Mouse (Mus musculus): ENCODE results near the gene Flt1. TPM values are rescaled to one million over a fixed set of nuclear protein-coding genes. Genes with fewer than 3 reads are reported as not detected.

Gene Flt1
- polyA plus RNA-seq, 1 experiment from 2014 or later, result 11.5 TPM

- ATAC-seq (ENCODE audit: insufficient number of reproducible peaks, insufficient read depth, low FRiP score, low read depth), result no peak
- no peak overlapping the region for H3K4me3 ChIP-seq (ENCODE audit: low read depth, low read length)
Observed at GRCm38 (mm10) chr5:147716697-147717217, 9.1 kb downstream of the Flt1 start.

GRCm38 (mm10) chr5:147716276-147716675 is 9.5 kb downstream of the Flt1 start:
- Histone ChIP-seq H3K9ac (replicated peaks; ENCODE audit: low read depth, low read length) (no peak overlapping the region), H3K36me3 (ENCODE audit: control insufficient read depth, insufficient read depth, low read length) (no peaks in the 10 kb centered on the region), H3K9me3 (ENCODE audit: control insufficient read depth, low read depth, low read length) (no peaks in the 10 kb centered on the region), H3K4me1 (ENCODE audit: control insufficient read depth, insufficient read depth, low read length) (no peaks in the 10 kb centered on the region), H3K4me2 (replicated peaks; ENCODE audit: low read depth, low read length) (no peak overlapping the region), H3K4me3 (ENCODE audit: low read depth, low read length) (no peak overlapping the region), H3K27ac (ENCODE audit: low read length) (no peak overlapping the region), H3K27me3 (ENCODE audit: control insufficient read depth, insufficient read depth, low read length) (peaks cover 12% of the 10 kb centered on the region; the same call in 1 of the 2 replicates)
- WGBS, result 78% methylated on average over 9 of the region's 9 CpGs
- ATAC-seq (ENCODE audit: insufficient number of reproducible peaks, insufficient read depth, low FRiP score, low read depth), result no peak

More at GRCm38 (mm10) chr5:147716697-147717217, 9.1 kb downstream of the Flt1 start:
- 71% methylated on average over 15 of the region's 15 CpGs for WGBS
- Histone ChIP-seq H3K4me2 (replicated peaks; ENCODE audit: low read depth, low read length) (no peak overlapping the region), H3K27me3 (ENCODE audit: control insufficient read depth, insufficient read depth, low read length) (peaks cover 16% of the 10 kb centered on the region; the same call in 1 of the 2 replicates), H3K9ac (replicated peaks; ENCODE audit: low read depth, low read length) (no peak overlapping the region), H3K4me1 (ENCODE audit: control insufficient read depth, insufficient read depth, low read length) (no peaks in the 10 kb centered on the region), H3K9me3 (ENCODE audit: control insufficient read depth, low read depth, low read length) (no peaks in the 10 kb centered on the region), H3K36me3 (ENCODE audit: control insufficient read depth, insufficient read depth, low read length) (no peaks in the 10 kb centered on the region), H3K27ac (ENCODE audit: low read length) (no peak overlapping the region)

GRCm38 (mm10) chr5:147715391-147715790 is 10.4 kb downstream of the Flt1 start:
- Histone ChIP-seq H3K9ac (replicated peaks; ENCODE audit: low read depth, low read length) (no peak overlapping the region), H3K9me3 (ENCODE audit: control insufficient read depth, low read depth, low read length) (no peaks in the 10 kb centered on the region), H3K36me3 (ENCODE audit: control insufficient read depth, insufficient read depth, low read length) (no peaks in the 10 kb centered on the region), H3K4me1 (ENCODE audit: control insufficient read depth, insufficient read depth, low read length) (no peaks in the 10 kb centered on the region), H3K27me3 (ENCODE audit: control insufficient read depth, insufficient read depth, low read length) (0 out of 2 replicates have a peak, but pooled peaks cover 4% of the 10 kb centered on the region), H3K4me2 (replicated peaks; ENCODE audit: low read depth, low read length) (no peak overlapping the region), H3K27ac (ENCODE audit: low read length) (no peak overlapping the region), H3K4me3 (ENCODE audit: low read depth, low read length) (no peak overlapping the region)
- WGBS, result 71% methylated on average over 13 of the region's 13 CpGs
- no peak for ATAC-seq (ENCODE audit: insufficient number of reproducible peaks, insufficient read depth, low FRiP score, low read depth)

- ATAC-seq (ENCODE audit: insufficient number of reproducible peaks, insufficient read depth, low FRiP score, low read depth), result no peak
- Histone ChIP-seq H3K4me3 (ENCODE audit: low read depth, low read length) (no peak overlapping the region), H3K36me3 (ENCODE audit: control insufficient read depth, insufficient read depth, low read length) (no peaks in the 10 kb centered on the region), H3K4me1 (ENCODE audit: control insufficient read depth, insufficient read depth, low read length) (no peaks in the 10 kb centered on the region), H3K9ac (replicated peaks; ENCODE audit: low read depth, low read length) (no peak overlapping the region), H3K27ac (ENCODE audit: low read length) (no peak overlapping the region), H3K27me3 (ENCODE audit: control insufficient read depth, insufficient read depth, low read length) (no peaks in the 10 kb centered on the region), H3K9me3 (ENCODE audit: control insufficient read depth, low read depth, low read length) (no peaks in the 10 kb centered on the region; the same call in 1 of the 2 replicates), H3K4me2 (replicated peaks; ENCODE audit: low read depth, low read length) (no peak overlapping the region)
- WGBS, result 26% methylated on average over 4 of the region's 4 CpGs
Observed at GRCm38 (mm10) chr5:147708500-147708899, 17.3 kb downstream of the Flt1 start.

DNA sequence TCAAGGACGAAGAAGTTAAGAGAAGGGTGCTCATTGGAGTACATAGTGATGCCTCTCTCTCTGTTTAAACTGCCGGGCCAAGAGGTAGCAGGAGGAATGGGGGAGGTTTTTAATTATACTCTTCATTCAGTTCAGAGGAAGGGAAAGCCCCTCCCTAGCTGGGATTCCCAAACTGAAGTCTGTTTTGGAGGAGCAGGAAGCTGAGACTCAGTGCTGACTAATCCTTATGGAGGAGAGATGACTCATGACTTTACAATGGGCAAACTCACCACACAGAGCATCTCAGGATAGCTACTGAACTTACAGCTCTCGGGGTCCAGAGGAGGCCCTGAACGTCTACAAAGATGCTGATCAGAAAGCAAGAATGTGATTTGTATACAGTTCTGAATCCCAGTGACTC is 18.3 kb downstream of the Flt1 start:
- Histone ChIP-seq H3K36me3 (ENCODE audit: control insufficient read depth, insufficient read depth, low read length) (no peaks in the 10 kb centered on the region), H3K4me3 (ENCODE audit: low read depth, low read length) (no peak overlapping the region), H3K9me3 (ENCODE audit: control insufficient read depth, low read depth, low read length) (no peaks in the 10 kb centered on the region; the same call in 1 of the 2 replicates), H3K4me1 (ENCODE audit: control insufficient read depth, insufficient read depth, low read length) (no peaks in the 10 kb centered on the region), H3K4me2 (replicated peaks; ENCODE audit: low read depth, low read length) (no peak overlapping the region), H3K9ac (replicated peaks; ENCODE audit: low read depth, low read length) (no peak overlapping the region), H3K27ac (ENCODE audit: low read length) (no peak overlapping the region), H3K27me3 (ENCODE audit: control insufficient read depth, insufficient read depth, low read length) (no peaks in the 10 kb centered on the region)
- WGBS, result 20% methylated on average over 4 of the region's 4 CpGs
- no peak for ATAC-seq (ENCODE audit: insufficient number of reproducible peaks, insufficient read depth, low FRiP score, low read depth)

GRCm38 (mm10) chr5:147704890-147705289 is 20.9 kb downstream of the Flt1 start:
- ATAC-seq (ENCODE audit: insufficient number of reproducible peaks, insufficient read depth, low FRiP score, low read depth), result no peak
- WGBS, result 47% methylated on average over 4 of the region's 4 CpGs

DNA sequence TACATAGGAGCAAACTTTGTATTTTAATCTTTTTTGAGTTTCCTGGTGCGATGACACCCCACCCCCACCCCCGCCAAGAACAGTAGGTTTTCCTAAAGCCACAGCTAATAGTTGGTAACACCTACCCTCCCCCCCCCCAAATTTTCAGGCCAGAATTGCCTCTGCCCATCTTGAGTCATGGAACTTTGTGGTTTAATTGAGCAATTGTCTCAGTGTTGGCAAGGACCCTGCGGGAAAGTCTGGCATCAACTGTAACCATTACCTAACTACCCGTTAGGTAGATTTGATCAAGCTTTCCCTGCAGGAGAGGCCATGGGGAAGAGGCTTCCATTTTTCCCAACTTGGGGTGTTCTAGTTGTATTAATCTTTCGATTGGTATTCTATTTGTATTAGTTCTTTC is 23.4 kb downstream of the Flt1 start:
- H3K36me3 ChIP-seq (ENCODE audit: control insufficient read depth, insufficient read depth, low read length), result no peaks in the 10 kb centered on the region
- no peak overlapping the region for H3K4me3 ChIP-seq (ENCODE audit: low read depth, low read length)
- H3K27ac ChIP-seq (ENCODE audit: low read length), result no peak overlapping the region
- H3K4me1 ChIP-seq (ENCODE audit: control insufficient read depth, insufficient read depth, low read length), result no peaks in the 10 kb centered on the region
- no peak for ATAC-seq (ENCODE audit: insufficient number of reproducible peaks, insufficient read depth, low FRiP score, low read depth)
- no peaks in the 10 kb centered on the region for H3K27me3 ChIP-seq (ENCODE audit: control insufficient read depth, insufficient read depth, low read length)
- no peak overlapping the region for H3K4me2 ChIP-seq (replicated peaks; ENCODE audit: low read depth, low read length)
- H3K9me3 ChIP-seq (ENCODE audit: control insufficient read depth, low read depth, low read length), result no peaks in the 10 kb centered on the region
- 84% methylated on average over 5 of the region's 5 CpGs for WGBS
- H3K9ac ChIP-seq (replicated peaks; ENCODE audit: low read depth, low read length), result no peak overlapping the region

More at GRCm38 (mm10) chr5:147704890-147705289, 20.9 kb downstream of the Flt1 start:
- H3K36me3 ChIP-seq (ENCODE audit: control insufficient read depth, insufficient read depth, low read length), result no peaks in the 10 kb centered on the region
- H3K9ac ChIP-seq (replicated peaks; ENCODE audit: low read depth, low read length), result no peak overlapping the region
- H3K4me3 ChIP-seq (ENCODE audit: low read depth, low read length), result no peak overlapping the region
- H3K4me1 ChIP-seq (ENCODE audit: control insufficient read depth, insufficient read depth, low read length), result no peaks in the 10 kb centered on the region
- no peak overlapping the region for H3K27ac ChIP-seq (ENCODE audit: low read length)
- H3K9me3 ChIP-seq (ENCODE audit: control insufficient read depth, low read depth, low read length), result no peaks in the 10 kb centered on the region; the same call in 1 of the 2 replicates
- H3K4me2 ChIP-seq (replicated peaks; ENCODE audit: low read depth, low read length), result no peak overlapping the region
- no peaks in the 10 kb centered on the region for H3K27me3 ChIP-seq (ENCODE audit: control insufficient read depth, insufficient read depth, low read length)

DNA sequence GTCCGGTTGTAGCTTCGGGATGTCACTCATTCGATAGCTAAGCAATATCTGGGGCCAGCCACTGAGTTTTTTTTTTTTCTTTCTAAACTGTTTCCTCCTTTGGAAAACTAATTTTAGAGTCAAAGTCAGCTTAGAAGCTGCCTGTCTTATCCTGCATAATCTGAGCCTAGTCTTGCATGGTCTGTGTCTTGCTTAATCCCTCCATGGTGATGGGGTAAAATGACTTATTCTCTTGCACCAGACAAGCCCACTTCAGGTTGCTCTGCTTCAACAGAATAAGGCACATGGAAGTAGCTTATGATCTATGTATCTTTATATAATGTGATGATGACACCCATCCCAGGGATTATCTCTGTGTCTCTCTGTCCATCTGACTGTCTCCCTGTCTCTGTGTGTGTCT is 24.8 kb downstream of the Flt1 start:
- no peak for ATAC-seq (ENCODE audit: insufficient number of reproducible peaks, insufficient read depth, low FRiP score, low read depth)
- no peaks in the 10 kb centered on the region for H3K9me3 ChIP-seq (ENCODE audit: control insufficient read depth, low read depth, low read length)
- no peaks in the 10 kb centered on the region for H3K27me3 ChIP-seq (ENCODE audit: control insufficient read depth, insufficient read depth, low read length)
- H3K4me2 ChIP-seq (replicated peaks; ENCODE audit: low read depth, low read length), result no peak overlapping the region
- 90% methylated on average over 3 of the region's 3 CpGs for WGBS
- no peak overlapping the region for H3K27ac ChIP-seq (ENCODE audit: low read length)
- no peaks in the 10 kb centered on the region for H3K36me3 ChIP-seq (ENCODE audit: control insufficient read depth, insufficient read depth, low read length)
- no peak overlapping the region for H3K4me3 ChIP-seq (ENCODE audit: low read depth, low read length)
- H3K9ac ChIP-seq (replicated peaks; ENCODE audit: low read depth, low read length), result no peak overlapping the region
- no peaks in the 10 kb centered on the region for H3K4me1 ChIP-seq (ENCODE audit: control insufficient read depth, insufficient read depth, low read length)

DNA sequence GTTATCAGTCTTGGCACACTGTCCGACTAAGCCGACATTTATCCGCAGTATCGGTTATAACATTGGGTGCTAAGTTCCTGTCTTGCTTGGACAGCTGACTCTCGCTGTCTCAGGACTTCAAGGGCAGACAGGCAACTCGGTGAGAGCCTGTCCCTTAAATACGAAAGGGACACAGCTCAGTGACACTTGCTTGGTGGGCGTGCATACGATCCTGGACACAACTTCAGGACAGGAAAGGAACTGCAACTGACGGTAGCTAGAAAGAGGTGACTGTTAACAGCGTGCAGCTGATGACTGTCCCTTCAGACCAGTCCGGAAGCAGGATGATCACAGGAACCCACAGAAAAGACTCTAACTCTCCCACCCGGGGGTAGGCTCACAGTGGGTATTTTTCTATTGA is 27.8 kb downstream of the Flt1 start:
- Histone ChIP-seq H3K4me3 (ENCODE audit: low read depth, low read length) (no peak overlapping the region), H3K4me1 (ENCODE audit: control insufficient read depth, insufficient read depth, low read length) (no peaks in the 10 kb centered on the region), H3K36me3 (ENCODE audit: control insufficient read depth, insufficient read depth, low read length) (no peaks in the 10 kb centered on the region), H3K4me2 (replicated peaks; ENCODE audit: low read depth, low read length) (no peak overlapping the region), H3K27me3 (ENCODE audit: control insufficient read depth, insufficient read depth, low read length) (no peaks in the 10 kb centered on the region), H3K9me3 (ENCODE audit: control insufficient read depth, low read depth, low read length) (no peaks in the 10 kb centered on the region), H3K9ac (replicated peaks; ENCODE audit: low read depth, low read length) (no peak overlapping the region), H3K27ac (ENCODE audit: low read length) (no peak overlapping the region)
- WGBS, result 51% methylated on average over 13 of the region's 13 CpGs
- no peak for ATAC-seq (ENCODE audit: insufficient number of reproducible peaks, insufficient read depth, low FRiP score, low read depth)
